Mouse (Mus musculus) heart, embryonic 16.5 days (tissue): Measurements from ENCODE around the gene Kcnmb2. TPM values are rescaled to one million over a fixed set of nuclear protein-coding genes. Genes with fewer than 3 reads are reported as not detected.

Source experiments
- ATAC-seq: fragments of 200-750 bp; cut with Nextera tagmentation; replicated peaks from 2 replicates; pipeline ENCODE4 v1.8.0; 2017; ENCODE audit warnings: moderate number of reproducible peaks; ENCODE audit not compliant: insufficient read depth, low FRiP score; ENCODE audit errors: extremely low read depth
- H3K27ac ChIP-seq: fragments of 300-500 bp; sonication (generic); 2 replicates; pipeline ENCODE4 v1.5.1; 2014; ENCODE audit warnings: mild to moderate bottlenecking, low read length, control low read depth, moderate library complexity
- H3K27me3 ChIP-seq: fragments of 300-500 bp; sonication (generic); 2 replicates; pipeline ENCODE4 v1.6.1; 2014; ENCODE audit warnings: low read length, mixed read lengths; ENCODE audit not compliant: control insufficient read depth, insufficient read depth
- H3K36me3 ChIP-seq: fragments of 300-500 bp; sonication (generic); 2 replicates; pipeline ENCODE4 v1.6.1; 2014; ENCODE audit not compliant: control insufficient read depth, insufficient read depth
- H3K4me1 ChIP-seq: fragments of 300-500 bp; sonication (generic); 2 replicates; pipeline ENCODE4 v1.6.1; 2014; ENCODE audit warnings: low read length, mixed read lengths; ENCODE audit not compliant: control insufficient read depth, insufficient read depth
- H3K4me2 ChIP-seq: fragments of 300-500 bp; sonication (generic); 2 replicates; pipeline ENCODE4 v1.6.1; 2014; ENCODE audit warnings: low read depth, mild to moderate bottlenecking, control low read depth, low read length
- H3K4me3 ChIP-seq: fragments of 300-500 bp; sonication (generic); 2 replicates; pipeline ENCODE4 v1.5.1; 2014; ENCODE audit warnings: mild to moderate bottlenecking, control low read depth, low read length
- H3K9ac ChIP-seq: fragments of 300-500 bp; sonication (generic); 2 replicates; pipeline ENCODE4 v1.6.1; 2014; ENCODE audit warnings: low read length, control low read depth
- H3K9me3 ChIP-seq: fragments of 300-500 bp; sonication (generic); replicated peaks from 2 replicates; pipeline ENCODE4 v1.6.1; 2016; ENCODE audit warnings: low read length; ENCODE audit not compliant: control insufficient read depth
- WGBS: fragments of 180-500 bp; shearing (Covaris S2); extraction: QIAGEN DNeasy Blood & Tissue Kit; methylation state at CpG from one replicate; pipeline ENCODE4 v1.1.7; 2014; 5-methylcytosine and 5-hydroxymethylcytosine counted together
- polyA plus RNA-seq: library from polyadenylated mRNA; unstranded; fragments of >200 nt; fragmentation: Nextera tagmentation; extraction: Ambion mirVana; gene quantifications from 2 replicates; pipeline ENCODE4 v1.2.1, GENCODE M21; 2015

Gene Kcnmb2
- polyA plus RNA-seq, 1 experiment from 2014 or later = 0.66 TPM

- Histone ChIP-seq H3K4me2 (no peak overlapping the region), H3K27ac (no peak overlapping the region), H3K9me3 (no peaks in the 10 kb centered on the region), H3K4me3 (no peak overlapping the region), H3K36me3 (no peaks in the 10 kb centered on the region), H3K4me1 (no peaks in the 10 kb centered on the region), H3K27me3 (no peaks in the 10 kb centered on the region), H3K9ac (no peak overlapping the region)
- ATAC-seq = no peak
- 82% methylated on average over 3 of the region's 3 CpGs for WGBS
Measured at GRCm38 (mm10) chr3:32048777-32049176, 146.5 kb downstream of the Kcnmb2 start.

DNA sequence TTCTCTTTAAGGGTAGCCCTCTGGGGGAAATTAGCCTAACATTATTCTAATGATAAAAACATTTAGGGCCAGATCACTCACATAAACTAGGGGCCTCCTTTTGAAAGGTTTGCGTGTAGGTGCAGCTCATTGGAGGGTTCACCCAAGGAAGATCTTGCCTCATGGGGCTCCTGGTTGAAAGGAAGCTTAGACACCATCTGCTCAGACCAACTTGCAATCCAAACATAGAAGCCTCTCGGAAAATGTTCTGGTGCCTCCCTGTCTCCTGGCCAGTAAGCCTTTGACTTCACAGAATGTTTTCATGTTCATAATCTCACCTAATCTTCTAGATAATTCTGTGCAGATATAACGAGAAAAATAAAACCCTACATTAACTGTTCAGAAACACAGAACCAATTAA is 150.3 kb downstream of the Kcnmb2 start:
- 57% methylated on average over 3 of the region's 3 CpGs for WGBS
- Histone ChIP-seq H3K36me3 (no peaks in the 10 kb centered on the region), H3K27me3 (no peaks in the 10 kb centered on the region), H3K9ac (no peak overlapping the region), H3K9me3 (no peaks in the 10 kb centered on the region), H3K4me3 (no peak overlapping the region), H3K27ac (no peak overlapping the region), H3K4me1 (no peaks in the 10 kb centered on the region), H3K4me2 (no peak overlapping the region)
- ATAC-seq = no peak

DNA sequence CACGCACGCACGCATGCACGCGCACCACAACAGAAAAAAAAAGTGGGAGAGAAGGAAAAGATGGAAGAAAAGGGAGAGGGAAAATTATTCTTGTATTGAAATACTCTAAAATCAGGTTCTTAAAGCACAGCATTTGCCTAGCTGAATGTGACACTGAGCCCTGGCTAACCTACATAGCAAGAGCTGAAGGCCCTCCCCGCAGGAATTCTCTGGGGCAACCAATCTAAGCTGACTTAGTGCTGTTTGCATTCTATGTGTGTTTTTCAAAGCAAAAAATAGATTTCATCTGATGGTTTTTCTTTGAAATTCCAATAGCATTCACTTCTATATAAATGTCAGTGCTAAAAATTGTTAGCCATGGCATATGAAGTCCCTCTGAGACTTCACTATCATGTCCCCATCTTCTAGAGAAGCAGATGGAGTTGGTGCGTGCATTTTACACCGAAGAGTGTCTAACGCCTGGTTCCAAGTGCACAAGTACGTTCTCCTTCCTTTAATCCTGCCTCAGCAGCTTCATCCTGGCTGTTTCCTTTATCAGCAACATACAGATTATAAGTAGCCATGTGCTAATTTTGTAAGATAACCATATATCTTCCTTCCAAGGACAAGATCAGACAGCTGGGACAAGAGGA is 151.4 kb downstream of the Kcnmb2 start:
- H3K27ac ChIP-seq = no peak overlapping the region
- WGBS = 79% methylated on average over 10 of the region's 10 CpGs
- H3K36me3 ChIP-seq = no peaks in the 10 kb centered on the region

DNA sequence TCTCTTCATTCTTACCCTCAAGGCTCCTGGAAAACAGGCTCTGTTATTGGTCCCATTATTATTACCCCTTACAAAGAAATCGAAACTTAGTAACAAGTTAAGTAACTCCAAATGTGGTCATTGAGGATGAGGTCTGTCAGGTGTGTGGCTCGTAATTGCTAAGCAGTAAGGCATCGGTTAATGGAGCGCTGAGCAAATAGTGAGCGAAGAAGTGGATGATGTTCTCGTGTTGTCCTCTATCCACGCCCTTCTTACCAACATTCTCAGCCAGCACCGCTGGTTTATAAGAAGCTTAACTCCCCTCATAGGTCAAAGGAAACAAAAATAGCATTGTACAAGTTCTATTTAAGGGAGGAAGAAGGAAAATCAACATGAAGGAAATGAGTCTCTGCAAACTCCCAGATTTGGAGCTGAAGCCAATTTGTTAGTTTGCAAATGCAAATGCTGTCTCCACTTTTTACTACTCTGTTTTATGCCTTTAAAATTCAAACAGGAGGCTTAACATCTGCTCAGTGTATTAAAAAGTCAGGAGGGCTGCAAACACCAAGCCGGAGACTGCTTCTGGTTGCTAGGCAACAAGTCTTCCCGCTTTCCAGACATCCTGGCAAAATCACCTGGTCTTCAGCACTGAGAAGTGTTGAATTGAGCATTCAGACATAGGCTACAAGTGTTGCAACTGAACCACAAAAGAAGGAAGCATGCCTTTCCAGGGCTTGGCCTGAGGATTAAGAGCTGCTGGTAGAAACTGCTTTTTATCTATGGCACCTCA is 157.8 kb downstream of the Kcnmb2 start:
- no peak for ATAC-seq
- no peak overlapping the region for H3K9ac ChIP-seq
- WGBS = 55% methylated on average over 10 of the region's 10 CpGs
- no peak overlapping the region for H3K4me2 ChIP-seq
- H3K27ac ChIP-seq = no peak overlapping the region
- H3K36me3 ChIP-seq = no peaks in the 10 kb centered on the region
- no peak overlapping the region for H3K4me3 ChIP-seq
- no peaks in the 10 kb centered on the region for H3K27me3 ChIP-seq
- no peaks in the 10 kb centered on the region for H3K9me3 ChIP-seq
- H3K4me1 ChIP-seq = no peaks in the 10 kb centered on the region

More for the DNA sequence above, 151.4 kb downstream of the Kcnmb2 start:
- Histone ChIP-seq H3K9me3 (no peaks in the 10 kb centered on the region), H3K27me3 (no peaks in the 10 kb centered on the region), H3K9ac (no peak overlapping the region), H3K4me3 (no peak overlapping the region), H3K4me1 (no peaks in the 10 kb centered on the region), H3K4me2 (no peak overlapping the region)
- ATAC-seq = no peak

DNA sequence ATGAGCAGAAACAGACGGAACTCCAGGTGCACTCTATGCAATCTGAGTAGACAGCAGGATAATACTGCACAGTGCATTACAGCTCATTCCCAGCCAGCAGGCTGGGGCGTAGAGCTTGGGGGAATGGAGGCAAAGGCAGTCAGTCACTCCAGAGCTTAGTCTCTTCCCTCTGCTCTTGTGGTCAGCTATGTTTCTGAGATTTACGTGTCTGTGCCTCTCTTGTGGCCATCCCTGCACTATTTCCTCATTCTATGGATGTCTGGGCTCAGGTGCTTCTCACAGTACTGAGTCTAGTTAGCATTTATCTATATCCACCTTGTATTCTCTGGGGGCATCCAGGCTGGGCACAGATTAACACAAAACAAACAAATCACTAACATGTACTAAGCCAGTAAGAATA is 160.4 kb downstream of the Kcnmb2 start:
- Histone ChIP-seq H3K27ac (no peak overlapping the region), H3K4me1 (no peaks in the 10 kb centered on the region), H3K27me3 (no peaks in the 10 kb centered on the region), H3K4me2 (no peak overlapping the region), H3K4me3 (no peak overlapping the region), H3K9ac (no peak overlapping the region), H3K36me3 (no peaks in the 10 kb centered on the region), H3K9me3 (no peaks in the 10 kb centered on the region)
- 83% methylated on average over 3 of the region's 3 CpGs for WGBS
- ATAC-seq = no peak

DNA sequence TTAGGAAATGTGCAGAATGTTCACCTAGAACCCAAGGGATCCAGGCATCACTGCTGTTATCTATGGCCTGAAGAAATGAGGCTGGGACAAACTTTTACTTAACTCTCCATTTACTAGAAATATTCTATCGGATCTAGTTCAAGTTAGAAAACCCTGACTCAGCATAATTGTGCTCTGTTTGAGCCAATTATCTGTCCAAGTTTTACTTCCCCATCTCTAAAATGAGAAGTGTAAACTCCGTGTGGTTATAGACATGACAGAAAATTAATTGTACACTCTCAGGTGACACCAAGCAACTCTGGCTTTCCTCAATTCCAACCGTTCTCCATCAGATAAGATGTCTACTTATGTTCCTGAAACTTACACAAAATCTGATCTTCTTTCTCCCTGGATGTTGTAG is 161.0 kb downstream of the Kcnmb2 start:
- Histone ChIP-seq H3K36me3 (no peaks in the 10 kb centered on the region), H3K4me3 (no peak overlapping the region), H3K9me3 (no peaks in the 10 kb centered on the region), H3K27me3 (no peaks in the 10 kb centered on the region), H3K27ac (no peak overlapping the region), H3K9ac (no peak overlapping the region), H3K4me1 (no peaks in the 10 kb centered on the region), H3K4me2 (no peak overlapping the region)
- ATAC-seq = no peak
- 57% methylated on average over 3 of the region's 3 CpGs for WGBS

- Histone ChIP-seq H3K4me1 (no peaks in the 10 kb centered on the region), H3K27ac (no peak overlapping the region), H3K4me2 (no peak overlapping the region), H3K9me3 (no peaks in the 10 kb centered on the region), H3K27me3 (no peaks in the 10 kb centered on the region), H3K36me3 (no peaks in the 10 kb centered on the region), H3K4me3 (no peak overlapping the region), H3K9ac (no peak overlapping the region)
- 56% methylated on average over 9 of the region's 9 CpGs for WGBS
- no peak for ATAC-seq
Measured at GRCm38 (mm10) chr3:32067004-32067935, 165.0 kb downstream of the Kcnmb2 start.

GRCm38 (mm10) chr3:32073881-32074280 is 171.6 kb downstream of the Kcnmb2 start:
- no peak overlapping the region for H3K27ac ChIP-seq
- 37% methylated on average over 8 of the region's 8 CpGs for WGBS

DNA sequence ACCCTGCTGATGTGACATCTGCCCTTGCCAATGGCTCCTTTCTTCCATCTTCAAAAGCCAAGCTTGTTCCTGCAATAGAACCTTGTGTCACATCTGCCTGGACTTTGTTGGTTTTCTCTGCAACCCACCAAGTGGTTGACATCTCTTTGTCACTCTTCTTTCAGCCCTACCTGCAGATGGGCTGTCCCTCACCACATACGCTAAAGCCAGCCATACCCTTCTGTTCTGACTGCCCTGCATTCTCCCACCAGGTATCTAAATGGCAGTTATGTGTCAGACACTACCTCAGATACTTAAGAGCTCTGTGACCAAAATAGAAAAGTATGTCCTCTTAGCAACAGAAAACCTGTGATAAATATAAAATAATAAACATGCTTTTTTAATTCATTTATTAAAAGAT is 186.5 kb downstream of the Kcnmb2 start:
- no peaks in the 10 kb centered on the region for H3K9me3 ChIP-seq
- no peaks in the 10 kb centered on the region for H3K36me3 ChIP-seq
- no peak overlapping the region for H3K4me2 ChIP-seq
- no peak overlapping the region for H3K9ac ChIP-seq
- H3K27ac ChIP-seq = no peak overlapping the region
- H3K27me3 ChIP-seq = no peaks in the 10 kb centered on the region
- no peak for ATAC-seq
- H3K4me1 ChIP-seq = no peaks in the 10 kb centered on the region
- no peak overlapping the region for H3K4me3 ChIP-seq
- 55% methylated on average over 1 of the region's 1 CpGs for WGBS

More at GRCm38 (mm10) chr3:32073881-32074280, 171.6 kb downstream of the Kcnmb2 start:
- H3K4me3 ChIP-seq = no peak overlapping the region
- ATAC-seq = no peak
- H3K27me3 ChIP-seq = no peaks in the 10 kb centered on the region
- H3K9me3 ChIP-seq = no peaks in the 10 kb centered on the region
- no peaks in the 10 kb centered on the region for H3K36me3 ChIP-seq
- H3K4me1 ChIP-seq = no peaks in the 10 kb centered on the region
- no peak overlapping the region for H3K4me2 ChIP-seq
- no peak overlapping the region for H3K9ac ChIP-seq
